Mouse (Mus musculus) liver, embryonic 13.5 days (tissue): ENCODE data around the gene Scn8a. TPM values are rescaled to one million over a fixed set of nuclear protein-coding genes. Genes with fewer than 3 reads are reported as not detected.

Source experiments
- polyA plus RNA-seq: library from polyadenylated mRNA; unstranded; fragments of >200 nt; fragmentation: Nextera tagmentation; extraction: Ambion mirVana; gene quantifications from 2 replicates; pipeline ENCODE4 v1.2.1, GENCODE M21; 2015

Scn8a gene
- polyA plus RNA-seq, 1 experiment from 2014 or later, result 0.10 TPM

Other genes starting within 250 kb of the Scn8a start
- gene Smagp, start 232.9 kb upstream of the Scn8a start, polyA plus RNA-seq, result 7.7 and 7.9 TPM in 2 replicates
- gene Bin2, start 200.3 kb upstream of the Scn8a start, polyA plus RNA-seq, result 19.7 and 25.7 TPM in 2 replicates
- gene Cela1, start 181.9 kb upstream of the Scn8a start, polyA plus RNA-seq, result 8.2 and 11.8 TPM in 2 replicates
- 1.1 and 1.3 TPM in 2 replicates for gene Galnt6, start 140.5 kb upstream of the Scn8a start, polyA plus RNA-seq
- 0.34 and 0.51 TPM in 2 replicates for gene Slc4a8, start 108.1 kb upstream of the Scn8a start, polyA plus RNA-seq
- not detected in 2 replicates for gene Gm47841, start 177.5 kb downstream of the Scn8a start, polyA plus RNA-seq
- 0.13 and 0.17 TPM in 2 replicates for gene Fignl2, start 208.7 kb downstream of the Scn8a start, polyA plus RNA-seq
- gene Ankrd33, start 245.9 kb downstream of the Scn8a start, polyA plus RNA-seq, result not detected in 2 replicates